Mouse (Mus musculus) Patski (cell line): ENCODE measurements around the gene Arhgap31. TPM values are rescaled to one million over a fixed set of nuclear protein-coding genes. Genes with fewer than 3 reads are reported as not detected.
A peak's percentile ranks its signal among the peaks of the same experiment; 100 is the strongest.

Experiments used
- ATAC-seq: fragments of 100-300 bp; one replicate; pipeline ENCODE4 v1.8.0; 2021
- CTCF ChIA-PET: fragments of 350-600 bp; sonication (Branson Sonifier 250); formaldehyde crosslinking; loops from one replicate; lab custom pipeline; 2022; ENCODE audit warnings: inconsistent platforms; lab: Charles Lee
- POLR2A ChIA-PET: fragments of 350-600 bp; sonication (Branson Sonifier 250); formaldehyde crosslinking; loops from one replicate; lab custom pipeline; 2022; ENCODE audit warnings: antibody characterized with exemption, inconsistent platforms; lab: Charles Lee
- DNase-seq: peaks from one replicate; pipeline ENCODE4 v3.0.0-alpha.2; 2011; ENCODE audit warnings: low read depth, low spot score
- H3K27me3 ChIP-seq: fragments of 371-371 bp; one replicate; pipeline ENCODE4 v1.5.1; 2021
- CTCF ChIP-seq: fragments of 100-300 bp; IDR thresholded peaks from one replicate; pipeline ENCODE4 v1.5.1; 2021
- in situ Hi-C: fragments of 300-500 bp; cut with MboI; formaldehyde crosslinking; loops from 3 replicates; pipeline ENCODE4 v1.11.1; 2018; ENCODE audit warnings: low pct_unique_long_range_greater_than_20kb, mixed read lengths
- polyA plus RNA-seq: library from polyadenylated mRNA; unstranded; gene quantifications from one replicate; pipeline ENCODE4 v1.2.3, GENCODE M21; 2021

Gene Arhgap31
- polyA plus RNA-seq, 1 experiment from 2014 or later, result 0.24 TPM

- CTCF ChIA-PET, result no interaction called here
- TF ChIP-seq CTCF, result no peak
- ATAC-seq, result no peak
- peaks cover 16% of the 10 kb centered on the region for H3K27me3 ChIP-seq
- DNase-seq, result no peak
- in situ Hi-C loops, result no loop called here
- POLR2A ChIA-PET, result no interaction called here
Measured at GRCm38 (mm10) chr16:38555988-38556387, 157.1 kb downstream of the Arhgap31 start.

GRCm38 (mm10) chr16:38549479-38550396, 163.3 kb downstream of the Arhgap31 start, which contains the start of gene Poglut1:
TSS of gene Poglut1 (minus strand) at chr16:38550258.
- ChIA-PET CTCF (interaction anchor here (1.4 to 1.6 kb wide), 2 partner anchors 11 to 13 kb away, joined by 3 to 5 read pairs; no protein-coding TSS in a partner anchor), POLR2A (interaction anchor here (0.8 to 1.5 kb wide), 6 partner anchors 11 to 27 kb away, joined by 3 to 8 read pairs (median 4); partner anchors contain the start of gene Timmdc1)
- H3K27me3 ChIP-seq, result peaks cover 7% of the 10 kb centered on the region
- TF ChIP-seq CTCF, result no peak
- in situ Hi-C loops, result loop anchor here (10.0 kb wide), 1 partner anchor 175 kb away; no protein-coding TSS in a partner anchor
- DNase-seq (no peak), ATAC-seq (peak; percentile 89)

Other genes with a start within 250 kb of the Arhgap31 start
- 44.5 TPM for gene Timmdc1, start 190.6 kb downstream of the Arhgap31 start, polyA plus RNA-seq
- gene Poglut1, start 163.0 kb downstream of the Arhgap31 start, polyA plus RNA-seq, result 48.0 TPM
- 40.8 TPM for gene Tmem39a, start 154.6 kb downstream of the Arhgap31 start, polyA plus RNA-seq
- 13.0 TPM for gene B4galt4, start 29.0 kb upstream of the Arhgap31 start, polyA plus RNA-seq
- not detected for gene Upk1b, start 87.1 kb upstream of the Arhgap31 start, polyA plus RNA-seq
- not detected for gene 4930435E12Rik, start 115.5 kb upstream of the Arhgap31 start, polyA plus RNA-seq
- gene Igsf11, start 179.4 kb upstream of the Arhgap31 start, polyA plus RNA-seq, result 21.0 TPM